Mouse (Mus musculus): ENCODE measurements at regions not wholly inside any gene's neighbourhood (a gene's known extent, or its start where the extent isn't known, plus 50 kb on each side); places are given as distances from the start of the nearest gene placed in this dataset.

- DNase-seq: no peak
These were observed 510.6 kb upstream of the Cdh7 start for GRCm38 (mm10) chr1:109471671-109472070.

- DNase-seq: no peak
These were observed 500.8 kb upstream of the Cdh7 start for GRCm38 (mm10) chr1:109481387-109481786.

DNA sequence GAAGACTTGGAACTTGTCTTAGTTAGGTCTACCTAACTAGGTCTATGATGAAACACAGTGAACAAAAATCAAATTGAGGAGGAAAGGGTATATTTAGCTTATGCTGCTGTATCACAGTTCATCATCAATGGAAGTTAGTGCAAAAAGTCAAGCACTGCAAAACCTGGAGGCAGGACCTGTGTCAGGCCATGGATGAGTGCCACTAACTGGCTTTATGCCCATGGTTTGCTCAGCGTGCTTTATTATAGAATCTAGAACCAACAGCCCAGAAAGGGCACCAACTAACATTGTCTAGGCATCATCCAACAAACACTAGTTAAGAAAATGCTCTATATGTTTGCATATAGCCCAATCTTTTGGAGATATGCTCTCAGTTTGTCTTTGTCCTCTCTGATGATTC is 486.3 kb upstream of the Cdh7 start:
- no peak for DNase-seq

DNA sequence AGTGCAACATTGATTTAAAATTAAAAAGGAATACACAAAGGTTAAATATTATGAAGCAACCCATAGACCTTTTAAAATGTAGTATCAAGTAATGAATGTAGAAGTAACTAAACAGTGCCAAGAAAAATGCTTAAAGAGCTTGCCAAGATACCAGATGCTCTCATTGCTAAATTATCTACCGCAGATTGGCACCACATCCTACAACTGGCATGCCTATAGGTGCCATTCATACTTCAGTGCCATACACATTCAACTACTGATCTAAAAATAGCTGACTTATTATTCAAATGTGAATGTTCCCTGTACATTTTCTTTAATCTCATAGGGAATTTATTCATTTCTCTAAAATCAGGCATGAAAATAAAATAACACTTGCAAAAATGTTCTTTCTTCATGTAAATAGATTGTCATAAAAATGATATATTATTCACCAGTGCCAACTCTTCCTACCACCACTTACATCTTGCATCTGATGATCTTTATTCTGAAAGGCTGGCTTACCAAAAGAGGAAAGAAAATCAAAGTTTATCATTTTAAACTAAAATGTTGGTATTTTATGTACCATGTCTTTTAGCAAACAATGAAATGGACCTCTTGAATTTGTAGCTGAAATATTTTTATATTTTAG is 469.5 kb upstream of the Cdh7 start:
- peak; percentile 7 for DNase-seq

DNA sequence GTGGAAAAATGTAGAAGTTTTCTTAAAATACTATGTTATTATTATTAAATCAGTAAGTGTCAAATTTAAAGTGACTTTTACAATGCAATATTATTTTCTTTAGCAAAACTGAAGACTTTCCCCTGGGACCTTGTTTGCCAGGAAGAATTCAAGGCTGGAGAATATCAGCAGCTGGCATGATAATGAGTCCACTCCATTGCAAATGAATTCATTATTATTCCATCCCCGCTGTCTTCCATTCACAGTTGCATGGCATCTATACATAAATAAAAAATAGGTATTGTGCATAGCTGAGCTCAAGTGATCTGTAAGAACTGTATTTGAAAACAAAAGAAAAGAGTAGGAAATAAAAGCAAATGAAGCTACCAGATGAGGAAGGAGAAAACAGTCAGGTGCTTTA is 467.9 kb upstream of the Cdh7 start:
- DNase-seq: no peak
